Mouse (Mus musculus) liver (tissue): ENCODE measurements around the gene Pam16.
A peak's percentile ranks its signal among the peaks of the same experiment; 100 is the strongest.

Source experiments
- DNase-seq: peaks from one replicate; pipeline ENCODE4 v3.0.0-alpha.2; 2020; ENCODE audit warnings: mixed read lengths

The Pam16 gene

DNA sequence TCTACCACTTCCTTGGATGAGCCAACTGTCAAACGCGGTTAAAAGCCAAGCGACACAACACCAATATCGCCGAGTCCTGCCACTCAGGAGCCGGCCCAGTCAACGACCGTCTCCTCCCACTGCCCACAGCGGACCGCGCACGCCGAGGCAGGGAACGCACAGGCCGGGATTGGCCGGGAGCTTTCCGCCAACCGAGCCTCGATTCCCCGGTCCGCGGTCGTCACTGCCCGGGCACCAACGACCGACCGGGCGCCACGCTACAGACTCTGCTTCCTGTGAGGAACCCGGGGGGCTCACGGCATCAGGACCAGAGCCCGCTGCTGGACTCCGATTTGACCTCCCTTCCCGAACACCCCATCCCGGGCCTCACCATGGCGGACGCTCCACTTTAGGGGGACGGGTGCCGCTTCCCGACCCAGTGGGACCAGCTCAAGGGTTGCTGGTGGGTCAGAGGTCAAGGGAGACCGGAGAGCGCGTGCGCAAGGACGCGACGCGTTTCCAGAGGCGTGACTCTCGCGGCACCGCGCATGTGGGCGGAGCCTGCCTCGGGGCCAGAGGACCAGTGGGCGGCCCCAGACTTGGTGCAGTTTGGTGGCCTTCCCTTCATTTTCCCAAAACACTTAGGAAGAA is at the start of gene Pam16:
Gene Pam16, minus strand, starts transcription at position 508 of the 630 bp plus-strand sequence.
- peak; percentile 94 for DNase-seq

DNA sequence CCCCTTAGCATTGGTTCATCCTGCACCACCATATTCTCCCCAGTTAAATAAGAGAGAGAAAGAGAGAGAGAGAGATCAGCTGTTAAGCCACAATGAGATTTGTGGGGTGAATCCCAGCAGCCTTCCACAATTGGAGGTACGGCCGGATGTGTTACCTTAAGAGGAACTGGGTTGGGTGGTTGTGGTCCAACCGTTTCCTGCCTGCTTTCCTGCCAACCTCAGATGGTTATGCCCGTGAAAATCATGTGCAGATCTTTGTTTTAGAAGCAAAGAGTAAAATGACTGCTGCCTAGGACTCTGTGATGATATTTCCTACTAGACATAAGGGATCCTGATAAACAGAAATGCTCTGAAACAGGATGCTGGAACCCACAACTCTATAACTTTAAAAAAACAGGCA is 49.3 kb upstream of the Pam16 start:
- no peak for DNase-seq

DNA sequence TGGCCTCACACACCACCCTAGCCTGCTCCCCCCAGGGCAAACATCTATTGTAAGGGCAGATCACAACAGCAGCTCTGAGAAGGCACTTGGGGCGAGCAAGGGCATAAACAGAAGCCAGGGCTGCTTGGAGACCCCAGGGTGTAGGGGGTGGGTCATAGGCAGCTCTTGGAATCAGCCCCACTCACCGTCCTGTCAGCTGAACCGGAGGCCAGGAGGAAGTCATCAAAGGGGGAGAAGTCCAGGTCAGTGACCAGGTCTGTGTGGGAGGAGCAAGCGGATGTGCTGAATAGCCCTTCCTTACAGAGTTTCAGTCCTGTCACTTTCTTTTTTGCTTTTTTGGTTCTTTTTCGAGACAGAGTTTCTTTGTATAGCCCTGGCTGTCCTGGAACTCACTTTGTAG is 45.5 kb upstream of the Pam16 start:
- DNase-seq: no peak

DNA sequence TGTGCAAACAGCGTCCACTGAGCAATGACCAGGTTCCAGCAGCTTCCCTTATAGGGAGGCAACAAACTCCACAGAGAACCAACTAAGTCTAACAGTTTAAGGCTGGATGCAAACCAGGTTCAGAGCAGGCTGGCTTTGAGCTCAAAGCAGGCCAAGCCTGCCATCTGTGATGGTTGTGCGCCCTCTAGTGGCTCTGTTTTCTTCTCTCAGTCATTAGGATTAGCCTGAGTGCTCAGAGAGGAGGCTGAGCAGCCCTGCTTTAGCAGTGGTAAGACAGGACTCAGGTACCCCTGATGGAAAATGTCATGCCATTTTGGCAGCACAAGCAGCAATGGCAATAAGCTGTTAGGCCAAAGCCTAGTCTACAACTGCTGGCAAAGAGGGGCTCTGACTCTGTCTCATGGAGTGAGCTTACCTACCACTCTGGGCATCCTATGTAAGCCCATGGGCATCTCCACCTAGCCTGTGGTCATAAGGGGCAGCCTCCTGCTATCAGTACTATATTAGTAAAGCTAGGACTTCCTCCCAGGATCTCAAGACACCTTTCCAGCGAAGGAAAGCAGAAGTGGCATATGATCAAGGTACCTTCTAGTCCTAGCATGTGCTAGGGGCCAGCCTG is 42.5 kb upstream of the Pam16 start:
- peak; percentile 85 for DNase-seq

DNA sequence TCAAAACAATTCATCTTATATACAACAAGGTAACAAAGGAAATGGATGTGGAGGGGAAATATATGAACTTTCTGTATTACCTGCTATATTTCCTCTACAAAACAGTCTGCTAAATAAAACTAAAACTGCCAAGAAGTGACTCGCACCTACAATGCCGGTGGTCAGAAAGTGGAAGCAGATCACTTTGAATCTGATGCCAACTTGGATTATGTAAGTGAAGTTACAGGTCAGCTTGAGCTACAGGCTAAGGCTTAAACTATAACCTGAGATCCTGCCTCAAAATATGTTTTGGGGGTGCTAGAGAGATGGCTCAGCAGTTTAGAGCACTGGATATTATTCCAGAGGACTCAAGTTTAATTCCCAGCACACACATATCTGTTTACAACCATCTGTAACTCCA is 40.9 kb upstream of the Pam16 start:
- DNase-seq: no peak

DNA sequence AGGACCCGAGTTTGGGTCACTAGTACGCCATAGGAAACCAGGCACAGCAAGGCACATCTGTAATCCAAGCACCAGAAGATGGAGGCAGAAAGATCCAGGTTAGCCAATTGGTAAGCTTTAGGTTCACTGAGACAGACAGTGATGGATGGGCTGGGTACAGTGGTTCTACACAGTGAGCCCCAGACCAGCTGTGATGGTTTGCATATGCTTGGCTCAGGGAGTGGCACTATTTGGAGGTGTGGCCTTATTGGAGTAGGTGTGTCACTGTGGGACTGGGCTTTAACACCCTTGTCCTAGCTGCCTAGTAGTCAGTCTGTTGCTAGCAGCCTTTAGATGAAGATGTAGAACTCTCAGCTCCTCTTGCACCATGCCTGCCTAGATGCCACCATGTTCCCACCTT is 39.0 kb upstream of the Pam16 start:
- DNase-seq: no peak

DNA sequence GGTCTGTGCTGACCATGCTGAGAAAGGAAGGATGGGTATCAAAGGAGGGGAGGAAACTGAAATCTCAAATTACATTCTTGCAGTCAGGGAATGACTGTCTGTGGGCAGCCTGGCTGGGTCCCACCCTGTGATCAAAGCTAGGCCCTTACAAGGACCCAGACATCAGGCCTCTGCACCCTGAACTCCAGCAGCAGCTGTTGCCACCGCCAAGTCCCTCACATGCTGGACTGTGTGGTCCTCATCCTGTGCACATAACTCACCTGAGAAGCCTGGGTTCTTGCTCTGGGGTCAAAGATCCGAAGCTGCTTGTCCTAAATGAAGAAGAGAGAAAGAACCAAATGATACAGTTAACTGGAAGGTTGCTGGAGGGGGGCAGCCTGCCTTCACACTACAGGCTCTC is 36.8 kb upstream of the Pam16 start:
- no peak for DNase-seq

DNA sequence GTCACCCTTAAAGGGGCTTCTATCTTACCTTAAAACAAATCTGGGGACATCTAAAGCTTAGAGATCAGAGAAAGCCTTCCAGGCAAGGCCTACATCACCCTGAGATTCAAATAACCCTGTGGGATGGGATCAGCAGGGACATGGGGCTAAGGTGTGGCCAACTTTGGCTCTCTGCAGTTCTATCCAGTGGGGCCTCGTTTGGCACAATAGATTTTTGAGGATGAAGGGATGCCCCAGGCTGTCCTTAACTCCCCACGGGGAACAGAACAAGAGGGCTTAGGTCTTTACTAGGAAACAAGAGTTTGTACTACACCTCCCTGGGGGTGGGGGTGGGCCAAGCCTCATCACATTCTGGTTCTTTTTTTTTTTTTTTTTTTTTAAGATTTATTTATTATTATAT is 34.5 kb upstream of the Pam16 start:
- DNase-seq: no peak

DNA sequence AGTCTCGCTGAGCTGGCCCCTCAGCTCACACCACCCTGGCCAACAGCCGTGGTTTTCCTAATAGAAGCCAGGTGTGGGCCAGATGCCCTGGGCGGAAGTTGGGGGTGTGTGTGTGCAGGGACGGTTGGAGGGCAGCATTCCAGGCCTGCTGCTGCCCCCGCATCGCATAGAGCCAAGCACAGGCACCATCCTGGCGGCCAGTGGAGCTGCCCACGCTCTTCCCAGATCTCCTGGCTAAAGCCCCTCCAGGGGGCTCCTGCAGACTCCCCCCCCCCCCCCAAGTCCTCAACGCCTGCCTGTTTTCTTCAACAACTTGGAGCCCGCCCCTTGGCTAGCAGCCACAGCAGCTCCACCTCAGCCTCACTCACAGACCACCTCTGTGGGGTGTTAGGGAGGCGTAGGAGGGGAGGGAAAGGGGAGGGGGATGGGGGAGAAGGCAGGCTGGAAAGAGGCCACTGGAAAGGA is 34.0 kb upstream of the Pam16 start:
- peak; percentile 51 for DNase-seq

DNA sequence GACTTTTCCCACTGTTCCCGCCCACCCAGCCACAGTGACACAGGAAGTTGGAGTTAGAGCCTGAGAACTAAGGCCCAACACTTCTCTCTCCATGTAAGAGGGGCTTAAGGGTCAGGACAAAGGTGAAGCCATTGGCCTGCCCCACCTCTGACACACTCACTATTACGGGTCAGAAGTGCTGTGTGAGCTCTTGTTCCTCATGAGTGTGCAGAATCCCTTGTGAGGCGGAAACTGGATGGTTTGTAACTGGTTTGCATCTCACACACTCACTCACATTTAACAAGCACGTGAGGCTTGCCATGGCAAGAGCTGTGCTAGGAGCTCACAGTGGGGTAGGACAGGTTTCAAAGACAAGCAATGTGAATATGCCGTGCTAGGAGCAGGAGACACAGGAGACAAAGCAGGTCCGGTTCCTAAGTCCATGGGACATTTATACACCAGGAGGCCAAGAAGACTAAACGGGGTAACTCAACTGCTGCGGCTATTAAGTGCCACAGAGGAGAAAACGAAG is 31.8 kb upstream of the Pam16 start:
- DNase-seq: no peak

DNA sequence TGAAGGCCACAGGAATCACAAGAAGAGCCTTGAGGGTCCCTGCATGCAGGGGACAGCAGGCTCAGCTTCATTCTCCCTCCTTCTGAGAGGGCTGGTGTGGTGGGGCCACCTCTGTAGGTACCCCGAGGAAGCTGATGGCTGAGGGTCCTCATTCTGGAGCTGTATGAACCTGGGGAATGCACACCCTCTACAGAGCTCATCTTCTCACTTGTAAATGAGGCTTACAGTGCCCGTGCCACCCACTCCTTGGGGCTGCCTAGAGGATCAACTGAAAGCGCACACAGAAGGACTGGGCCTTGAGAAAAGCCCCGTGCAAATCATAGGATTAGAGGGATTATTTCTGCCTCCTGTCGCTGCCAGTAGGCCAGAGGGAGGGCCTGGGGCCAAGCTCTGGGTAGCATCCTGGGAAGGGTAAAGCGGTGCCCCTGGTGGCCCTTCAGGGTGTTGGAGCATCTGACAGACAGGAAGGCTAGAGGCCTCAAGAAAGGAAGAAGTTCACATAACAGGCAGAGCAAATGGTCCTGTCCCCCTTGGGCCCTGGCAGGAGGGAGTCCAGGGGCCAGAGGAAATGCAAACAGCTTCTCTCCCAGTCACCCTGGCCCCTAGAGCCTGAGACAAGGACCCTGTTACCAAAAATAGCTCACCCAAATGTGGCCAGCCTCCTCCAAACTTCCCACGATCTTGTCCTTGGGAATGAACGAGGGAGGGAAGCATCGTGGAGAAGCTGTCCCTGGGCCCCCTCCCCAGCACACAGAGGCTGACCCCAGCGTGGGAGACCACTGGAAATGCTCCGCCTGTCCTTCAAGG is 31.2 kb upstream of the Pam16 start:
- DNase-seq: no peak

DNA sequence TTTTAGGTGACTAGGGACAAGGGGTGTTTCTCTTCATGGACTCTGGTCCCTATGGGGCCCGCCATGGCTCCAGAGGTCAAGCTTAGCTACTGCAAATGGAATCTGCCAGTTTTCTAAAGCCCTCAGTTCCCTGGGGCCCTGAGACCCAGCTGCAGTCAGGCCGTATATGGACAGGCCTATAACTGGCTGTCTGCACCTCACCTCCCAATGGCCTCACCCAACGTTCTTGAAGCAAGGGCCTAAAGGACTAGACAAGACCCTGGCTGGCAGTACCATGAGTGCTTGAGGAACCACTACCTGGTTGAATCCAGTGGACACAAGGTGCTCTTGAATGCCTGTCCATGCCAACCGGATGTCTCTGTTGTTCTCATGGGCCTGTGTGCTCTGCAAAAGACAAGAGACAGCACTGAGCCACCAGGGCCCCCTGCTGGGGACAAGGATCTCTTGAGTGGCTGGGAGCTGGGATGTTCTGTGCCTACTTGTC is 30.5 kb upstream of the Pam16 start:
- DNase-seq: peak; percentile 38

DNA sequence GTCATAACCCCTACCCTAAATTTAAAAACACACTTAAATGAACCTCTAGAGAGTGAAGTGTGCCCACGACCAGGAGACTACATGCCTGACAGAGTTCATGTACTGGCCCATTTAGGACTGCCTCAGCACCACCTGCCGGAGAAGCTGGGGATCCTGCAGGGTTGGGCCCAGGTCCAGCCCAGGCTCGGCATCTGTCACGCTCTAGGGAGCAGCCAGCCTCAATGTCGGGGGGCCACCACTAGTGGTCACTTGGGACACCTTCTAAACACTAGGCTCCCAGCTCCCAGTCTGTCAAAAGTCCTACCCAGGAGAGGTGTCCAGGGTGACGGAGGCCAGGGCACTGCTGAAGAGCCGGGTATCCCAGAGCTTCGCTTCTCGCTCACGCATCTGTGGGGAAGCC is 29.9 kb upstream of the Pam16 start:
- no peak for DNase-seq

DNA sequence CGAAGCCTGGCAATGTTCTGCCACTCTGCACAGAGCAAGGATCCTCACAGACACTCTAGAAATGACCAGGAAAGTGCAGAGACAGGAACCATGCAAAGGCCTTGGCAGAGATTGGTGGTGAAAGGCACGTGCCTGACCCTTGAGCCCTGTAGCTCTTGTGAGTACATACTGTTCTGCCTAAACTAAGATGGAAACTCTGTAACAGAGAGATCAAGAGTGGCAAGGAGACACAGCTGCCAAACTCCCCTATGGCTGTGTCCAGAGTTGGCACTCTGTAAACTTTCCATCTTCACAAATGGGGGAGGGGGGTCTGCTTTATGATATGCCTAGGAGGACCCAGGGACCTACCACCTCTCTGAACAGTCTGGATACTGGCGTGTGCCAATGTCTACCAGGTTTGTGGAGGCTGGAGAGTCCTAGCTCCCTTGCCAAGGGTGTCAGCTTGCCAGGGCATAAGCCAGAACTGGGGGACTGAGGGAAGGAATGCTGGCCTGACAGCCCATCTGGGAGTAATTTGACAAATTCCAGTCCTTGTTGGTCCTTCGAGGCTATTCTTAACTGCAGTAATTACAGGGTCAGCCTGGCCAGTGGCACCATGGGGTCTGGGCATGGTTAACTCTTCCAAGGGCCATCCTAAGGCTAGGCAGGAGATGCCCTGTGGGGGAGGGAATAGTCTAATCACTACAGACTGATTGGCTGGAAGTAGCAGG is 28.1 kb upstream of the Pam16 start:
- no peak for DNase-seq

DNA sequence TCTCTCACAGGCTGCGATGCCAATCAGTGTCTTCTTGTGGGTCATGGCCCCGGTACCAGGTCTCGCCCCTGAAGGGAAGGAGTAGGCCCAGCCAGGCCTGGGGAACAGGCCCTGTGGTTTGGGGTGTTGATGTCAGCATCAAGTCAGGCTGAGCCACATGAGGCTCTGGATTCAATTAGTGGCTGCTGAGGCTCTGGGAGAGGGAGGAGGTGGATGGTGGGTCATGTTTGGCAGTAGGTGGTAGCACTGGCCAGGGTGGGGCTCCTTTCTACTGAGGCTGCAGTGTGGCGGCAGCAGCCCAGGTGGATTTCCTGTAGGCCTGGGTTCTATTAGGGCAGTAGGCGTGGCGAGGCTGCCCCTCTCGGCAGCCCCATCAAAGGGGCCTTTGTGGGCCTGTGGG is 26.8 kb upstream of the Pam16 start:
- DNase-seq: no peak

DNA sequence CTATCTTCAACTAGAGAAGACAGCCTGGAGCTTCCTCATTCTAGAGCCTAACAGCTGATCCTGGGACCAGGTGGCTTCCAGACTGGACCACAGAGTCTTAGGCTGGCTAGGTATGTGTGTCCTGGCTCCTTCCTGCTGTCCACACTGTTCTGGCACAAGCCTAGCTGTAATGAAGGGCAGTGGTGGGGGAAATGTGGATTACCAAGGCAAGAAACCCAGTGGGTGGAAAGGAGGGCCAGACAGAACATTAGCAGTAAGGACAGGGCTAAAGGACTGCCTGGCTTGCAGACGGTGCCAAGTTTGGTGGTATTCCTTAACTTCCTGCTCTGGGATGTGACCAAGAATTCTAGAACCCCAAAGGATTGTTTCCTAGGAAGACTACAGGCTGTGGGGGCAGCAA is 26.3 kb upstream of the Pam16 start:
- no peak for DNase-seq

DNA sequence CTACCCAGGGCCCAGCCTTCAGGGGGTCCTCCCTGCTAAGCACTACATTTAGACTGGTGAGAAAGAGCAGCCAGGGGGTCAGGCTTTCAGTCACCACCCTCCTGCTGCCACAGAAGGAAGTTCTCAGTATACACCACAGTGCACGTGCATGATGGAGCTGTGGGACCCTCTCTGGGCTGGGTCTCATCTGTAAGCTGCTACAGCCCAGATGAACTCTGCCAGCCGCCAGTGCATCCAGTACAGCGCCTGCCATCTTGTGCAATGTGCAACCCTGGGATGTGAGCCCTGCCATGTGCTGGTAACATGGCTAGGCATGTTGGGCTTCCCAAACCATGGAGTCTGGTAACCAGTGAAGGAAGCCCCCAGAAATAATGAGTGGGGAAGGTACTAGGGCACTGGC is 25.4 kb upstream of the Pam16 start:
- DNase-seq: no peak

DNA sequence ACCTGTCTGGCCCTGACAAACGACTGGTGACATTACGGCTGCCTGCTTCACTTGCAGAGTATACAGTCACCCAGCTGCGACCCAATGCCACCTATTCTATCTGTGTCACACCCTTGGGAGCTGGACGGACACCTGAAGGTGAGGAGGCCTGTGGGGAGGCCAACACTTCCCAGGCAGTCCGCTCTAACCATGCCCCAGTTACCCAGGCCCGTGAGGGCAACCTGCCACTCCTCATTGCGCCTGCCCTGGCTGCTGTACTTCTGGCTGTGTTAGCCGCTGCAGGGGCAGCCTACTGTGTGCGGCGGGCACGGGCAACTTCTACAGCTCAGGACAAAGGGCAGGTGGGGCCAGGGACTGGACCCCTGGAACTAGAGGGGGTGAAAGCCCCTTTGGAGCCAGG is 24.9 kb upstream of the Pam16 start:
- DNase-seq: no peak

DNA sequence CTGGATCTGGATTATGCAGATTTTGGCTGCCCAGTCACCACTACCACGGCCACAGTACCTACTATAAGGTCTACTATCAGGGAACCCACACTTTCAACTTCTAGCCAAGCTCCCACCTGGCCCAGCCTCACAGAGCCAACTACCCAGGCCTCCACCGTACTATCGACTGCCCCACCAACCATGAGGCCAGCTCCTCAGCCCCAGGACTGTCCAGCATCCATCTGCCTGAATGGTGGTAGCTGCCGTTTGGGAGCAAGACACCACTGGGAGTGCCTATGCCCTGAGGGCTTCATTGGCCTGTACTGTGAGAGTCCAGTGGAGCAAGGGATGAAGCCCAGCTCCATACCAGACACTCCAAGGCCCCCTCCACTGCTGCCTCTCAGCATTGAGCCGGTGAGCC is 24.4 kb upstream of the Pam16 start:
- DNase-seq: no peak

DNA sequence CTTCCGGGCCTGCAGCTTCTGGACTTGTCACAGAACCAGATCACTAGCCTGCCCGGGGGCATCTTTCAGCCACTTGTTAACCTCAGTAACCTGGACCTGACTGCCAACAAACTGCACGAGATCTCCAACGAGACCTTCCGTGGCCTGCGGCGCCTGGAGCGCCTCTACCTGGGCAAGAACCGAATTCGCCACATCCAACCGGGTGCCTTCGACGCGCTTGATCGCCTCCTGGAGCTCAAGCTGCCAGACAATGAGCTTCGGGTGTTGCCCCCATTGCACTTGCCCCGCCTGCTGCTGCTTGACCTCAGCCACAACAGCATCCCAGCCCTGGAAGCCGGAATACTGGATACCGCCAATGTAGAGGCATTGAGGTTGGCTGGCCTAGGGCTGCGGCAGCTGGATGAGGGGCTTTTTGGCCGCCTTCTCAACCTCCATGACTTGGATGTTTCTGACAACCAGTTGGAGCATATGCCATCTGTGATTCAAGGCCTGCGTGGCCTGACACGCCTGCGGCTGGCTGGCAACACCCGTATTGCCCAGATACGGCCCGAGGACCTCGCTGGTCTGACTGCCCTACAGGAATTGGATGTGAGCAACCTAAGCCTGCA is 23.7 kb upstream of the Pam16 start:
- no peak for DNase-seq

DNA sequence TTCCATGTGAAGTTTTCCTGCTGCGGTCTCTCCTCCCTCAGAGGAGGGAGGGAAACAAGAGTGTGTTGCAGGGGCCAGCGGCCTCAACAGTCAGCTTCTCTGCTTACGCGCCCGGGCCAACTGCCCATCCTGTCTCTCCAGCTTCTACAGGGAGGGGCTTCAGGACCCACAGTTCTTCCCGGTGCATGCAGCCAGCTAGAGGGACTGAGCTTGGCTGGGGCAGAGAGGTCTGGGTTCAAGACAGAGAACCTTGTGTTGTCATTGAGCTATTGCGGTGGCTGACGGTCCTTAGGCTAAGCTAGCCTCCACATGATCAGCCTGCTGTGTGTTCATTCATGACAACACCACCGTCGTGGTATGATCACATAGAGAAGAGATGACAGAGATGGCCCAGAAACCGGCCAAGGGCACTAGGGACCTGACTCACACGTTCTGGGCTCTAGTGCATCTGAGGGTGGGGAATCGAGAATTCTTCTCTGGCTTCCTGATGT is 22.9 kb upstream of the Pam16 start:
- no peak for DNase-seq

DNA sequence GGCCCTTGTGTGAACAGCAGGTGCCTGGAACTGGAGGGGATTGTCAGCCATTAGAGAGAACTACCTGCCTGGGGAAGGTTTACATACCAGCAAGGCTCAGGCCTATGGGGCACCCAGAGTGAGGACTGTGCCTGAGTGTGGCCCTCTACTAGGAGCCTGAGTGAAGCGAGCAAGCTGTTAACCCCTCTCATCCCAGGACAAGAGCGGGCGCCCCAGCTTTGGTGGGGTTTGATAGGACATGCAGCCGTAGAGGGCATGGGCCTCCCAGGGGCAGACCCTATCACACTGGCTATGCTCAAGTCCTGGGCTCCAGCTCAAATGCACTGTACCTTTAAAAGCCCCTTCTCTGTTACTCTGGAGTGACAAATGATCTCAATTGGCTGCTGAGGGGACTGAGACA is 22.0 kb upstream of the Pam16 start:
- DNase-seq: no peak

DNA sequence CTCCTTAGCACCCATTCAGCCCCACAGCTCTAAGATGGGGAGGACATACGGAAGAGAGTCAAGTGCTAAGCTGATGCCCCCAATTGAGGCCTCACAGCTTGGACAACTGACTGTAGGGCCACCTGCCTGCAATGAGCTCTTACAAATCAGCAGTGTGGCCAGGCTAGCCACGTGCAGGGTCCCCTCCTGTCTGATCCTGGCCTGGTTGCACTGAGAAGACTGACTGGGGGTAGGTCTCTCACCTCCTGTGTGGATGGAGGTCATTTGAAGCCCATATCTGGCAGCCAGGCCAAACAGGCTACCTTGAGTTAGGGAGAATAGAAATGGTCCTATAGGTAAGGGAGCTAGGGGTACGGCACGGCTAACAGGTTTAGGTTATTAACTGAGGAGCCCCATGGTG is 21.1 kb upstream of the Pam16 start:
- DNase-seq: no peak
